Mouse (Mus musculus) T-helper 2 cell (primary cell): Measurements from ENCODE around the gene Rab7.
"Not testable (repeated sequence)": the region's sequence is repeated elsewhere in the genome, so short reads cannot be mapped to it uniquely, and the experiment has no call there.

Experiments
- in situ Hi-C: fragments of 300-600 bp; cut with MboI, MseI; formaldehyde crosslinking; loops from one replicate; pipeline ENCODE4 v1.15.1; 2025; ENCODE audit warnings: high pct_unique_total_duplicates

Rab7 gene

DNA sequence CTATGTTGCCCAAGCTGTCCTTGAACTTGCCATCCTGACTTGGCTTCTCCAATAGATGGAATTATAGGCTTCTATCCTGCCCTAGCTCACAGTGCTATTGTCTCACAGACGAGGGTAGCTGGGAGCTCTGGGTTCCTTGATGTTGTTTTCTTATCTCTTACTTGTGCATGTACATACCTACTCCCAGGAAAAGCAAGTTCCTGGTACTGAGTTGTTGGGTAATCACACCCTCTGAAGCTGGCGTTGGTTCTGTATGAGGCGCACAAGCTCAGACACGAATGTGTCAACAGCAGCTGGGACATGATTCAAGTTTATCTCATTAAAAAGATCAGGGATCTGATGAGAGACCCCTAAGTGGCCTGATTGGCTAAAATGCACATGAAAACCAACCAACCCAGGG is 41.6 kb downstream of the Rab7 start:
- in situ Hi-C loops: no loop called here

DNA sequence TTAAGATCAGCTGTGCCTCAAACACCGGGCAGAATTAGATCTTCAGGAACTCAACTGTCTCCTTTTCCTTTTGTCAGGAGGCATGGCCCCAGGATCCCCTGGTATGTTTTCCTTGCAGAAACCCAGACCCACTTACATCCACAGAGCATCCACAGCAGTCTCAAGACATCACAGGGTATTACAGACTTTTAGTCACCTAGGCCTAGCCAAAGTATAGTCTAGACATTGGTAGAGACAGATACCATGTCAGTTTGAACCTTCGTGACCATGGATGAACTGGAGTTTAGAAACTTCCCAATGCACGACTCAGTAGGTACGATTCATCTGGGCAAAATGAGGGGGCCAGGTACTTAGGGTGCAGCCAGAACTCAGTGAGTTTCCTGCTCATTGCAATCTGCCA is 46.7 kb downstream of the Rab7 start:
- in situ Hi-C loops: loop anchor here (5.0 kb wide), 1 partner anchor 96 kb away; no protein-coding TSS in a partner anchor

DNA sequence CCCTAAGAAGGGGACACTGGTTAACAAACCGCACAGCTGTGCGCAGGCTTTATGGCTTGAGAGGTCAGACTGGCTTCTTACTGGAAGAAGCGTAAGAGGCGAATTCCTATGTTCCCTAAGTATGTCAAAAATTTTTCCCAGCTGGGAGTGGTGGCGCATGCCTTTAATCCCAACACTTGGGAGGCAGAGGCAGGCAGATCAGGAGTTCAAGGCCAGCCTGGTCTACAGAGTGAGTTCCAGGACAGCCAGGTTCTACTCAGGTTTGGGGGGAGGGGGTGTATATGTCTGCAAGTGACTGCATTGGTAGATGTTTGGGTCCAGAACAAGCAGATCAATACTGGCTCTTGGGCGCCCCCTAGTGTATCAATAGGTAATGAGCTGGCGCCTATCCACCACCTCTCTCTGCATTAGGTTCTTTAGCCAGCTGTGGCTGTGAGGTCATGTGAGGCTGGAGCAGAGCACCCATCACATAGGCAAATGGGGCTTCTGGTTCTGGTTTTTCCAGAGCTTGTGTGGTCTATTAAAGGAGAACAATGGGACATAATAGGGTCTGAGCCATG is 47.3 kb downstream of the Rab7 start:
- in situ Hi-C loops: loop anchor here (5.0 kb wide), 1 partner anchor 95 kb away; no protein-coding TSS in a partner anchor

DNA sequence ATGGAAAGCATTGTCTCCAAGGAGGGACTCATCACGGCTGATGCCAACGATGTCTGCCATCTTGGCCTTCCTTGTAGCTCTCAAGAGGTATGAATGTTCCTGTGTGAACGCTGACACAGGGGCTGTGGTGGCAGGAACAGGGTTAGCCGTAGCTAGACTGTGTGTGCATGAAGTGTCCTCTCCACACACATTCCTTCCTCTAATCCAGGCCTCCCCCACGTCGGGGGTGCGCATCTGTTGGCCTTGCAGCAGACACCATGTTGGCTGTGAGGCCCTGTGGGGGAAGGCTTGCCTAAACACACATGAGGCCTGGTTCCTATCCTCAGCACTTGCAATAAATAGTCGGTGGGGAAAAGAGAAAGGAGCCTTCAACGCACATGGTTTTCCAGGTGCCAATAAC is 48.5 kb downstream of the Rab7 start:
- in situ Hi-C loops: loop anchor here (5.0 kb wide), 1 partner anchor 94 kb away; no protein-coding TSS in a partner anchor

DNA sequence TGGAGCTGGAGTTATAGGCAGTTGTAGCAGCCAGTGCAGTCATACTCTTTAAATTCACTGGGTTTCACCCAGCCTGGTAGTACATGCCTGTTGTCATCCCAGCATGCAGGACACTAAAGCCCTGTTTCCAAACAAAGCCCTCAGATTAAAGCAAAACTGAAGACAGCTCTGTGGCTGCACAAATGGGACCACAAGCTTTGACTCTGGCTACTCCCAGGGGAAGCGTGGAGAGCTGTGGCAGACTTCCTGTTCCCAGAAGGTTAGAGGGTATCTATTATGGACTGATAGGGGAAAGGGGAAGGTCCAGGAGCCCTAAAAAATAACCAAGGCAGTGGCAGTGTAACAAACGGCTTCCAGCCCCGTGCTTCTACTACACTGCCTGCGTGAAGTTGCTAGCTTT is 49.6 kb downstream of the Rab7 start:
- in situ Hi-C loops: loop anchor here (5.0 kb wide), 1 partner anchor 93 kb away; no protein-coding TSS in a partner anchor

DNA sequence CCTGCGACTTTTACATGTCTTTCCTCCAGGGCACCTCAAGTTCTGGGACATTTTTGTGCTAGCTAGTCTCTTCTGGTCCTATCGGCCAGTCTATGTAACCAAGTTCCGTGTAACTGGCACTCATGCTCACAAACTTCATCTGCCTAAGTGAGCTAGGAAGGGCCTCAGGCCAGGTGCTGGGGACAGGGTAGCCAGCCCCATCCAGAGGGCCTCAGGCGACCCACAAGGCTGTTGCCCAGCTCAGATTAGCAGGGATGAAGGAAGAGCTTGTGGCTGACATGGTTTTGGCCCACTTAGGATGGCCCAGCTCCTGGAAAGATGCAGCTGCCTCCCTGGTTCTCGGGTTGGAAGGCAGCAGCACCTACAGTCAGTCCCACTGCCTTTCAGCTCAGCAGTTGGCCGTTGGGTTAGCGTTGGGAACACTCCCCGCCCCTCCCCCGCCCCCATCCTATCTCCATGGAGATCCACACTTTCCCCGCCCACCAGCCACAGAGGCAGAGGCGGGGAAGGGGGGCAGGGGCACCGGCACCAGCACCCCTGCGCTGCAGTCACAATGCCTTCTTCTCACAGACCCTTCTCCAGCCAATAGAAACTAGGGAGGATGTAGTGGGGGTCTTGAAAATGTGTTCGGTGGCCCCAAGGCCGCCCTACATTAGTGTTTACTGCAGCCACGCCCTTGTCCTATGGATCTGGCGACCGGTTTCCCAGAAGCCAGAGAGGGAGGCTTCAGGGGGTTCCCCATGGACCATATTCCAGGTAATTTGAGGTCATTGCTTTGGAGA is 51.1 kb downstream of the Rab7 start:
- in situ Hi-C loops: no loop called here

DNA sequence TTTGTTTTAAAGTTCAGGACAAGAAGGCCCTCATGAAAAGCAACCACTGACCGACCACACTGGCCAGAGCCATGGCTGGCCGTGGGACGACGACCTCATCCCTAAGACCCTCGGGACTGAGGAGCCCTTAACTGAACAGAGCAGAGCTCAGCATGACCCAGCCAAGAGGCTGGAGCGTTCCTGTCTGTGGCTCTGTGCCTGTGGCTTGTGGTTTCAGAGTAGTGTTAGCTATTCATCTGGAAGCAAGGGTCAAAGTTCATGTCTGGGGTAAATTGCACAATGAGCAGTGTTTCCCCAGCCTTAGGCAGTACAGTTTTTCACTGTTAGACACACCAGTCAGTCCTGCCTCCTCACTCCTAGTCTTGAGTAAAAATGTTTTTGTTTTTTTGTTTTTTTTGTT is 52.3 kb downstream of the Rab7 start:
- in situ Hi-C loops: no loop called here

DNA sequence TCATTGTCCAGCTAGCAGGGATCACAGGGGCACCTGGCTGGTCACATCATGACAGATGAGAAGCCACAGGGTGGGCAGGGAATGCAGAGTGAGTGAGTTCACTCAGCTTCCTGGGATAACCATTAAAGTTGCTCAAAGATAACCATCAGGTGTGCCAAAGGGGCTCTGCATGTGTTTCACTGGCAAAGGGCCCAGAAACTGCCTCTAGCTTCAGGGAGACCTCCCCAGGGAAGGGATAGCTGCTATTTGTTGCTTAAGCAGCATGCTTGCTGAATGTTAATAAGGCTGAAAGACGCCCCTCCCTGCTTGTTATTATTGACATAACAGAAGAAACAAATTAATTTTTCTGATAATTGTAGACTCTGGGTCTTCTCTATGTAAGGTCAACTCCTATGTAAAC is 53.2 kb downstream of the Rab7 start:
- in situ Hi-C loops: no loop called here

DNA sequence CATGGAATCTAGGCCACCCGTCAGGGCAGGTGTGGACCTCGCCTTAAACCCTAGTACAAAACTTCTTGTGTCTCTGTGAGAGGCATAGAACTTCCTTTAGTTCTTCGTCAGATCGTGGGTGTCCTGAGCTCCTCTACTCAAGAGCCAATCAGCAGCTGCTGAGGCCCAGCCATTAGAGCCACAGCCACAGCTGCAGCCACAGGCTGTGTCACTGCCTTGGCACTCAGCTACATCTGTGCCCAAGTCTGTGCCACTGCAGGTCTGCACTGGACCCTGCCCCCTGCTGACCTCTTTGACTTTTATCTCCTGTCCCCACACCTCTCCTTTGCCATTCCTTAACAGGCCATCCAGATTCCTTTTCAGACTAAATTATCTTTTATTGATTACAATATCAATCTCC is 53.9 kb downstream of the Rab7 start:
- in situ Hi-C loops: no loop called here

DNA sequence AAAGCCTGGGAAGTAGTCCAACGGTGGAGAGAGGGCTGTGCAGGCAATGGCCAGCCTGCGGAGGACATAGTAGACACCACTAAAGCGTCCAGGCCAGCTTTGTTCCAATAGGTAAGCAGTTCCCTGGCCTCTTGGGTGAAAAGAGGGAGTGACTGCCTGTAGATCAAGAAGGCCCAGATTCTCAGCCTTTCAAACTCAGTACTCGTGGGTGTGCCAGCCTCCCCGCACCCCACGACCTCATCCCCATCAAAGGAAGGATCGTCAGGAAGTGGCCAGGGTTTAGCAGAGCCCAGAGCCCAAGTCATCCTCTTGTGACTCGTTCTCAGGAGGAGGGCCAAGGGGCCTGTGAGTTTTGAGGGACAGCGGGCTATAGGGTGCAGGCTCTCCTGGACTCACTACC is 62.6 kb downstream of the Rab7 start:
- in situ Hi-C loops: no loop called here

DNA sequence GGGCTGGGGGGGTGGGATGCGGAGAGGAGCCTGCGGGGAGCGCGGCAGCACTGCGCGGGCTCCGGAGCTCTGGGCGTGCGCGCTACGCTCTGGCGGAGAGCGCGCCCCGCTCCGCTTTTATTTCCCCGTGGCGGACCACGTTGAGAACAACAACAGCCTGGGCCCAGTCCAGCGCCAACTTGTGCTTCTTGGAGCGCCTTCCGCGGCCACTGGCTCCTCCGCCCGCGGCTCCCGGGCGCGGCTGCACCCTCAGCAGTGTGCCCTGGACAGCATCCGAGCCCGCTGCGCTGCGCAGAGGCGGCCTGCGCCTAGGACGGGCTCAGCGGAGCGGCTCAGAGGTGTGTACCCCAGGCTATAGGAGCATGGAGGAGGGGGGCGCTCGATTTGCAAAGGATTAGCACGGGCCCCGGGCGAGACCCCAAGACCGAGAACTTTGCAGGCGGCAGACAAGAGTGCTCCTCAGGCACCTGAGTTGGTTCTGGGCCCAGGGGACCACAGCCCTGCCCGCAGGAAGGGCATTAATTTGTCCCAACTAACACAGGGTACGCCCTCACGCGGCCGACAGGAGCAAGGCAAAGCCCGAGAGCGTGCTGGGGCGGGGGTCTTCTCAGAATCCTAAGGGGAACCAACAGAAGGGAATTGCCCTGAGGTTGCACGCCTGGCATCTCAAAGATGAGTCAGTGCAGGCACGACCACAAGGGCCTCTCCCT is 63.4 kb downstream of the Rab7 start, which contains the start of gene H1fx:
H1fx (minus strand) TSS at position 91 of the 710 bp plus-strand sequence.
- in situ Hi-C loops: no loop called here

DNA sequence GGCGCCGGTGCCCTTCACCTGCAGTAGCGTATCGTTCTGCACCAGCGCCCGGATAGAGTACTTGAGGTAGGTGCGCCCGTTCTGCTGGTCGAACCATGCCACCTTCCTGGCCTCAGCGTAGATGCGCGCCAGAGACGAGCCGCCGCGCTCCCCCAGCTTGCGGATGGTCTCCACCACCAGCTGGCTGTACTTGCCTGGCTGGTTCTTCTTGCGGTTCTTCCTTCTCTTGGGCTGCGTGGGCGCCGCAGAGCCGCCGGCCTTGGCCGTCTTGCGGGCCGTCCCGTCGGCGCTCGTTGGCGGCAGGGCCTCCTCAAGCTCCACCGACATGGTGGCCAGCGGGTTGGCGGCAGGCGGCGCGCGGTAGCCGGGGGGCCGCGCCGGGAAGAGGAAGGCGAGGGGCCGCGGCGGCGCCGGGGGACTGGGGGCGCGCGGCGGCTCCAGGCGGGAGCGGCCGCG is 64.0 kb downstream of the Rab7 start:
- in situ Hi-C loops: no loop called here

DNA sequence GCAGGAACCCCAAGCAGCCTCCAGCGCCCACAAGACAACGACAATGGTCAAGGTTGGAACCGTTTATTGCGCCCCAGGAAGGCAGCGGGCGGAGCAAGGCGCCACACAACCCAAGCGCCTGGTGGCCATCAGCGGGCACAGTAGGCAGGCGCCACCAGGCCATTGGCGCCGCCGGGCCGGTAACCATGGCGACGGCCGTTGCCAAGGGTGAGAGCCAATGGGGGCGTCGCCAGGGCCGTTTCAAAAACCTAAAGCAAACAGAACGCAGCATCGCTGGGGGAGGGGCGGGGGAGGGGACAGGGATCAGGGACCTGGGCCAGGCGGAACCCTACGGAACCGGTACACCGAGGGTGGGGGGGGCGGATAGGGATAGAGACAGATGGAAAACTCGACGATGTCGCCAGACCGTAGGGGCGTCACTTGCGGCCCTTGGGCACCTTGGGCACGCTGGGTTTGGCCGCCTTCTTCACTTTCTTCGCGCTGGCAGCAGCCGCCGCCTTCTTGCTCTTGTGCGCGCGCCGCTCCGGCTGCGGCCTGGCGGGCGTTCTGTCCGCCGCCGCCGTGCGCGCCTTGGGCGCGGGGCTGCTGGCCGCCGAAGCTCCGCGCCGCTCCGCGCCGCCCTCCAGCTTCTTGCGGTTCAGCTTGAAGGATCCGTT is 64.6 kb downstream of the Rab7 start:
- in situ Hi-C loops: no loop called here

DNA sequence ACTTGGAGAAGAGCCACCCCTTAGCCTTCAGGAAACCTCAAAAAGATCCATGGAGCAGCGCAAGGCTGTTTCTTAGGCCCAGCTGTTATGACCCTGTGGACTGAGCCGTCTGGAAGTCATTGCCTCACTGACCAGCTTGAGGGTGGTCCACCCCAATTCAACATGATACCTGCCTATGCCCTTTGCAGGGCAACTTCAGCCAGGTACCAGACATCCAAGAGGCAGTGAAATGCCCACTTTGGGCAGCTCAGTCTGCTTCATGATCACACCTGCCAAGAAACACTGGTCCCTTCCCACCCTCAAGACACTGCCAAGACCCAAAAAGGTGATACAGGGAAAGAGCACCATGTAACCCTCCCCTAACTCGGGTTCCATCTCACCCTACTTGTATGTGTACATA is 65.3 kb downstream of the Rab7 start:
- in situ Hi-C loops: no loop called here

DNA sequence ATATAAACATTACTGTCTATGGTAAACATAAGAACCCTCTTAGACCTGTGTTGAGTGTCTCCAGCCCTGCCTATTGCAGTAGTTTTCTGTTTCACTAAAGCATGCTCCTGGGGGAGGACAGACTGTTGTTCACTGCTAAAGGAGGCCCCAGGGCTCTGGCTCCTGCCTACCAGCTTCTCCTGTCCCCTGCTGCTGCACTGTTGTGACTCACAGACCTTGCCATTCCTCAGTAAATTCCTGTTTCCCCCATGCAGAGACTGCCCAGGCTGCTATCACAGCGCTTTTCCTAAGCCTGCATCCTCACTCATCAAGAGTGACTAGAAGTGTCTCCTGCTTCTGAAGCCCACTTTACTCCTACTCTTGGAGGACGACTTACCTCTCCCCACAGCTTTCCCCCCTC is 75.0 kb downstream of the Rab7 start:
- in situ Hi-C loops: no loop called here

DNA sequence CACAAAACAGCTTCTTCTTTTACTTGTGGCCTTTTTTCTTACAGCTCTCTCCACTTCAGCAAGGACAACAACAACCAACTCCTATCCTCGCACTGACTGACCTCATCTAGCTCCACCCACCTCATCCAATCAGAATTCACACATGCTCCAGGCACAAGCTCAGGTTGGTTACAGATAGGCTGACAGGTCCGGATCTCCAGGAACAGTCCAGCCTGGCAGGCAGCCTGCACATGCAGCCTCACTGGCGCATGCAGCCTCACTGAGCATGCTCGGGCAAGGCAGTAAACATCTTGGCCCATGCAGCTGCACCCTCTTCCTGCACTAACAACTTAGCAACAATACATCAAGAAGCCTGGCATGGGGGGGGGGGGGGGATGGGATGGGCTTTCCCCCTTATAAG is 82.6 kb downstream of the Rab7 start:
- in situ Hi-C loops: not testable (repeated sequence)
